Mouse (Mus musculus) right cerebral cortex, postnatal 10 days (tissue): ENCODE results near the gene Ccdc28b.

Experiments
- DNase-seq, 2 experiments: peaks; one replicate each; pipeline ENCODE4 v3.0.0; 2021; ENCODE audit warnings: low spot score in 2 of 2

The Ccdc28b gene

GRCm38 (mm10) chr4:129622803-129623535 is 778 bp downstream of the Ccdc28b start:
- peak in 1 of 2 experiments; percentile 27 for DNase-seq

DNA sequence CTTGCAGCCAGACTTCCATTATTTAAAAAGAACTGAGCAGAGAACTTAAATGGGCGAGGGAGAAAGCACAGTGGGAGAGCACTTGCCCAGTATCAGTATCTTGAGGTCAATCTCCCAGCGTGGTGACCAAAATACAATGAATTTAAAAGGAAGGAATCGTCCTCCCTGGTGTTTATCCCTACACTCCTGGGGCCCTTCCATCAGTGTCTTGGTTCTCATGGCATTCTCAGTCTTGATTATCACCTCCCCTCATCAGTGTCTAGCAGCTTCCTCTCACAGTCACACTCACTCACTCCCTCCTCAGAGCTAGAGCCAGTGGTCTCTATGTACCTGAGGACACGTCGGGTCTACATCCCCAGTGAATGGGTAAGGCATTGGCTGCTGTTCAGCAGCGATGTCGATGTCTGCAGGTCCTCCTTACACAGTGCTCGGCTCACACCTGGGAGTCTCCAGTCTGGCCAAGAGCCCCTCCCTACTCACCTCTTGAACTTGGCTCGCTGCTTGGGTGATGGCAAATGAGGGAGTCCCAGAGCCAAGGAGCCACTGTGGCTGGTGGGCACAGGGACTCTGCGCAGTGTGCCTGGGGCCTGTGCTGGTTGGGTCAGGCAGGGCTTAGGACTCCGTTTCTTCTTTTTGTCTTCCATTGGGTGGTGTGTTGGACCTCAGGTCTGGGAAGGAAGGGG is 1.5 kb downstream of the Ccdc28b start:
- DNase-seq = peak in 1 of 2 experiments; percentile 24

DNA sequence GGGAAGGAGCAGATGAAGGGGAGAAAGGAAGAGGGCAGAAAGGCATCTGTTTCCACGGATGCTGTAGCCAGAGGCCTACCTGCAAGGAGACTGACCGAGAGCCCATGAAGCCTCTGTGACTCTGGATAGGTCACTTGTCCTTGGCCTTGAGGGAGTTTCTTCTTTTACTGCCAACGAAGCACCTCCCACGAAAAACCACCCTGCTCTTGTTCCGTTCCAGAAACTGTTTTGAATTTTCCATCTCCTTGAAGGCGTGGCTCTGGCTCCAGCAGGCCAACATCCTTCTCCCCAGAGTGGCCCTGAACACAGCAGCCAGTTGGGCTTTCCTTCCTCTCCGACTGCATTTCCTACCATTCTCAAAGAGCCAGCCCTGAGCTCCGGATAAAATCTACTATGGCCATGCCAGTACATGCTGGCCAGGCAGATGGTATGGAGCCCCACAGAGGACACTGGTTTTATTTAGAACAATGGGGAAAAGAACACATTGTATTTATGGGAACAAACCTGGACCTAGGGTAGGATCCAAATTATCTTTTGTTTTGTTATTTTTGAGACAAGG is 2.4 kb downstream of the Ccdc28b start:
- no peak for DNase-seq

DNA sequence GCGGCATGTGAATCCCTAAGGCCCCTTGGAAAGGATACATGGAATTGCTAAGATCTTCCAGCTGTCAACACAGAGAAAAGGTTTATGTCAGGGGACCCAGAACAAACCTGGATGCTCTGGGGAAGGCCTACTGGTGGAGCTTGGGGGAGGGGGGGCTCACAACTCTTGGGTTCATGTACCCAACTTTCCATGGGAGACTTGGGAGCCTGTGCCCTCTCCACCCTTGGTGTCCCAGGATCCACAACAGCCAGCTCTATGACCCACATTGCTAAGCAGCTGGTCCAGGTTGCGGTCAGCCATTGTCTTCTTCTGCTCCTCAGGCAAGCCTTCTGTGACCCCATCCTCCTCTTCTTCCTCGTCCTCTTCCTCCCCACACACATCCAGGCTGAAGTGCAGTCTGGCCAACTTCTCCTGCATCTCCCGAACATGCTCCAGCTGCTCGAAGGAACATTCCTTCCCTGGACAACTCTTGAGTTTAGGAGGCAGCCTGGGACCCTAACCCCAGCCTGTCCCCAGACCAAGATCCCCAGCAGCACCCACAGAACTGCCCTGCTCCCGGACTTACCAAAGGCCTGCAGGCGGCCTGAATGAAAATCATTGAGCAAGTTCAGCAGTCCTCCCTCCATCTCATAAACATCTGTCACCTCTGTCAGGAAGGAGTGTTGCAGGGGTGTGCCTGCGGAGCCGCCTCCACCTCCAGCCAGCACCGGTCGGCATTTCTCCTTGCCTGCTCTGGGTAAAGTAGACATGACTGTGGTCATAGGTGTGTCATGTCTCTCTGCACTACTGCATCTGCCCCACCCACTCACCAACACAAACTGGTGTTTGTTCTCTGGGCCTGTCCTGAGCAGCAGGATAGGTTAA is 3.1 kb downstream of the Ccdc28b start:
- DNase-seq = peak in 1 of 2 experiments; percentile 48

- DNase-seq = peak; percentile 97 to 98
These were observed 4.7 kb downstream of the Ccdc28b start, which contains the start of gene Iqcc for GRCm38 (mm10) chr4:129618786-129619691. Gene Iqcc (minus strand): TSS chr4:129619099.

DNA sequence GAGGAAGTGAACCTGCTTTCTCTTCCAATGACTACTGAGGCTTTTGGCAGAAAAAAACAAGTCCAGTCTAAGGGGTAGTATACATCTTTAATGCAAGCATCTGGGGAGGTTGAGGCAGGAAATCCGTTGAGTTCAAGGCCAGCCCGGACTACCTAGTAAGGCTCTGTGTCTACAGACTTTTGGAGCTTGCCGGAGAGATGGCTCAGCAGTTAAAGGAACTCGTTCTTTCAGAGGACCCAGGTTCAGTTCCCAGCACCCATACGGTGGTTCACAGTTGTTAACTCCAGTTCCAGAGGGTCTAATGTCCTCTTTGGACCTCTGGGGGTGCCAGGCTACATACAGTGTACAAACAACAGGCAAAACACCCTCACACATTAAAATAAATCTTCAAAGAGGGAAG is 5.7 kb downstream of the Ccdc28b start:
- DNase-seq = no peak

- DNase-seq = no peak
These were observed 6.6 kb downstream of the Ccdc28b start for GRCm38 (mm10) chr4:129617121-129617641.

- no peak for DNase-seq
These were observed 7.1 kb downstream of the Ccdc28b start for GRCm38 (mm10) chr4:129616631-129617030.

GRCm38 (mm10) chr4:129615801-129616290 is 7.9 kb downstream of the Ccdc28b start:
- DNase-seq = no peak

DNA sequence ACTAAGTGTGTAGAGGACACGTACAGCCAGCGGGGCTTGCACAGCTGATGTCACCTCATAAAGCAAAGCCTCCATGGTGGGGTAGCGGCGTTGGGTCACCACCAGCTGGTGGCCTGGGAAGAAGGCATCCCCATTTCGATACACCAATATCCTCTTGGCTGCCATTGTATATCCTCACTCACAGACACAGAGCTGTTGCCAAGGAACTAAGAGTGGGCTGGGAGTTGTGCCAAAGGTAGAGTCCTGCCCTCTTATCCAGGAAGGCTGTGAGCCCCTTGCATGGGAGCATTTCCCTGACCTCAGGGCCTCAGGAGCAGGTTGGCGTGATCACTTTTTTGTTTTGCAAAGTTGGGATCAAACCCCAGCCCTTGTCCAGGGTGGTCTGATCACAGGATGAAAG is 9.7 kb downstream of the Ccdc28b start, which contains the start of gene Dcdc2b:
Gene Dcdc2b (minus strand): TSS at position 165 of the 400 bp plus-strand sequence.
- peak in 1 of 2 experiments; percentile 46 for DNase-seq

GRCm38 (mm10) chr4:129610472-129610871 is 13.3 kb downstream of the Ccdc28b start:
- no peak for DNase-seq

GRCm38 (mm10) chr4:129610026-129610425 is 13.7 kb downstream of the Ccdc28b start:
- DNase-seq = no peak

- peak in 1 of 2 experiments; percentile 31 for DNase-seq
These were observed 14.6 kb downstream of the Ccdc28b start for GRCm38 (mm10) chr4:129609139-129609631.

GRCm38 (mm10) chr4:129608426-129609025 is 15.2 kb downstream of the Ccdc28b start:
- peak; percentile 90 to 91 for DNase-seq

- peak; percentile 90 to 92 for DNase-seq
These were observed 23.3 kb downstream of the Ccdc28b start, which contains the start of the genes Eif3i and Tmem234 for GRCm38 (mm10) chr4:129600233-129601158. Gene Eif3i (minus strand): TSS chr4:129600648. Gene Tmem234 (plus strand): TSS chr4:129600668.

GRCm38 (mm10) chr4:129588865-129589264 is 34.9 kb downstream of the Ccdc28b start:
- DNase-seq = no peak

DNA sequence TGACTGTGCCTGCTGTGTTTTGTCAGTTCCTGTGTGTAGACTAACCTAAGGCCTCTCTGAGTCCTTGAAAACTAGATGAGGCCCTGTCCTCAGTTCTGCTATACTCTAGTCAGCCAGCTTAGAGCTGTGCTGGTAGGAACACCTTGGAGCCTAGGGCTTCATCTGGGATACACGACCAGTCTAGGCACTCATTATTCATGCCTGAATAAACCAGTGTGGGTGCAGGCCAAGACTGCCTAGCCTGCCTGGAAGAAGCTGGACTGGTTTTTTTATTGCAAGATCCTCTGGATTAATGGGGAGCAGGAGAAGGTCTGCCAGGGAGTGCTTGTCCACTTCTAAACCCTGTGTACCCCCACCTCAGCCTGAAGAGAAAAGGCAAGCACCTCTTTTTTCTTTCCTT is 36.8 kb downstream of the Ccdc28b start:
- DNase-seq = no peak

DNA sequence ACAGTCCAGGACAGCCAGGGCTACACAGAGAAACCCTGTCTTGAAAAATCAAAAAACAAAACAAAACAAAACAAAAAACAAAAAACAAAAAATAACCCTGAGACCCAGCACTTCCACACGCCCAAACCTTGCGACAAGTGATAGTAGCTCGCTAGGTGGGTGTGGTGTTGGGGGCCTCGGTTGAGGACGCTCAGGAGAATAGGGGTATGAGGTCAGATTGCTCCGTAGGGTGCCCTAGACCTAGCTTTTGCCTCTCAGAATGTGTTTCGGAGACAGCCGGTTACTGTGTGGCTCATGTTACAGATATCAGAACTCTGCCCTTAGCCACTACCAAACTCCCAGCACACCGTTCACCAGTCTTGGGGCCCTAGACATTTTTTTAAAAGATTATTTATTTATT is 38.0 kb downstream of the Ccdc28b start:
- no peak for DNase-seq
